Mouse (Mus musculus) left cerebral cortex, adult 8-10 months (tissue): ENCODE results near the gene Tmem39b. TPM values are rescaled to one million over a fixed set of nuclear protein-coding genes. Genes with fewer than 3 reads are reported as not detected.

Experiments used
- microRNA-seq, 2 experiments: library from miRNA; unstranded; fragments of <30 nt; microRNA quantifications; one replicate each; pipeline ENCODE4 v1.2.0; 2022
- total RNA-seq, 4 experiments: library from RNA; stranded (reverse); gene quantifications; 2 replicates each; pipeline ENCODE4 v1.2.4; 2022

Gene Tmem39b
- total RNA-seq, 4 experiments from 2014 or later: 11.5 to 13.4 (median 12.7) TPM

Small RNA genes within 50 kb of the gene (microRNA-seq; reads per million reads assigned to microRNA genes)
- gene Mir7016: 5.3 to 8.2 reads per million in 2 experiments

Other genes with a start within 250 kb of the Tmem39b start
- gene Bsdc1, start 235.3 kb downstream of the Tmem39b start, total RNA-seq: 10 to 100 TPM; 54.0 to 70.8 (median 55.5) TPM
- under 1 TPM; 0.38 to 0.60 (median 0.46) TPM for gene Tssk3, start 205.8 kb downstream of the Tmem39b start, total RNA-seq
- gene Fam229a, start 205.6 kb downstream of the Tmem39b start, total RNA-seq: not detected
- 10 to 100 TPM; 37.4 to 69.7 (median 61.1) TPM for gene Marcksl1, start 183.3 kb downstream of the Tmem39b start, total RNA-seq
- 10 to 100 TPM; 22.3 to 28.6 (median 25.9) TPM for gene Hdac1, start 154.1 kb downstream of the Tmem39b start, total RNA-seq
- gene Lck, start 123.2 kb downstream of the Tmem39b start, total RNA-seq: 1 to 10 TPM; 2.3 to 4.5 (median 3.8) TPM
- 1 to 10 TPM in 3 of 4 experiments, not detected in 1; 1.0 to 1.4 (median 1.1) TPM for gene Fam167b, start 118.3 kb downstream of the Tmem39b start, total RNA-seq
- gene Eif3i, start 96.2 kb downstream of the Tmem39b start, total RNA-seq: 100 to 1,000 TPM; 120 to 131 (median 124) TPM
- 10 to 100 TPM; 86.5 to 90.9 (median 89.3) TPM for gene Tmem234, start 96.2 kb downstream of the Tmem39b start, total RNA-seq
- gene Dcdc2b, start 82.6 kb downstream of the Tmem39b start, total RNA-seq: 1 to 10 TPM; 2.2 to 4.9 (median 3.9) TPM
- 10 to 100 TPM; 25.7 to 38.1 (median 32.2) TPM for gene Iqcc, start 77.7 kb downstream of the Tmem39b start, total RNA-seq
- gene Ccdc28b, start 72.9 kb downstream of the Tmem39b start, total RNA-seq: 10 to 100 TPM; 46.9 to 51.5 (median 49.4) TPM
- gene Txlna, start 55.8 kb downstream of the Tmem39b start, total RNA-seq: 10 to 100 TPM; 31.6 to 42.4 (median 37.2) TPM
- gene Kpna6, start 24.1 kb downstream of the Tmem39b start, total RNA-seq: 10 to 100 TPM; 86.1 to 96.3 (median 94.1) TPM
- 10 to 100 TPM; 89.9 to 93.5 (median 91.2) TPM for gene Khdrbs1, start 45.5 kb upstream of the Tmem39b start, total RNA-seq
- 100 to 1,000 TPM; 128 to 154 (median 142) TPM for gene Ptp4a2, start 114.4 kb upstream of the Tmem39b start, total RNA-seq
- under 1 TPM; 0.26 to 0.94 (median 0.68) TPM for gene Spocd1, start 232.4 kb upstream of the Tmem39b start, total RNA-seq